Mouse (Mus musculus): ENCODE measurements at regions not wholly inside any gene's neighbourhood (a gene's known extent, or its start where the extent isn't known, plus 50 kb on each side); places are given as distances from the start of the nearest gene placed in this dataset.

DNA sequence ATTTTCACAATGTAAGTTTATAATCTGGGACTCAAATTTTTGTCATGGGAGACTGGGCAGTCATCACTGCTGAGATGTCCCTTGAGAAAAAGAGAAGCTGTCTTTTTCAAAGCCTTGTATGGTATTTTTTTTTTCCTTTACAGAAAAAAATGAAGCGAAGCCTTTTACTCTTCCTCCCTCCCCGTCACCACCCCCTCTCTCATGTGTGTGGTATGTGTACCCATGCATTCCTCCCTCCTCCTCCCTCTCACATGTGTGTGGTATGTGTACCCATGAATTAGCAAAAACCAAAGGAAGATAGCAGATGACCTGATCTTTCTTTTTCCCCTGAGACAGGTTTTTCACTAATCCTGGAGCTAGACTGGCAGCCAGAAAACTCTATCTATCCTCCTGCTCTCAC is 134.9 kb upstream of the Tbl1xr1 start:
- Histone ChIP-seq H3K79me2 (ENCODE audit: control insufficient read depth, insufficient read depth) (no peaks in the 10 kb centered on the region), H3K4me2 (ENCODE audit: low read depth) (no peak overlapping the region), H3K4me3 (no peak overlapping the region), H3ac (ENCODE audit: control insufficient read depth, insufficient read length) (no peak overlapping the region), H3K27me3 (ENCODE audit: control insufficient read depth, insufficient read depth, insufficient read length) (no peaks in the 10 kb centered on the region), H3K36me3 (ENCODE audit: control insufficient read depth, insufficient read depth) (no peaks in the 10 kb centered on the region)
- no peak for TF ChIP-seq USF1 (IDR thresholded peaks at IDR 0.05; ENCODE audit: low read depth)
- no peak for TF ChIP-seq MYOD1 (IDR thresholded peaks at IDR 0.05; ENCODE audit: control insufficient read depth in 1 of 3, insufficient read length in 2 of 3, low read depth in 2 of 3)
- no peak for TF ChIP-seq REST (IDR thresholded peaks at IDR 0.05; ENCODE audit: insufficient read depth, insufficient read length)
- no peak for TF ChIP-seq POLR2AphosphoS2 (IDR thresholded peaks at IDR 0.05; ENCODE audit: insufficient read length, low read depth)
- no peak for TF ChIP-seq TCF3 (IDR thresholded peaks at IDR 0.05; ENCODE audit: insufficient read length, low read depth)
- no peak for TF ChIP-seq TCF12 (IDR thresholded peaks at IDR 0.05; ENCODE audit: insufficient read depth, poor library complexity, severe bottlenecking)
- no peak for TF ChIP-seq E2F4 (IDR thresholded peaks at IDR 0.05; ENCODE audit: insufficient read depth)
- no peak for TF ChIP-seq MAX (IDR thresholded peaks at IDR 0.05; ENCODE audit: low read depth)
- TF ChIP-seq MYOG (IDR thresholded peaks at IDR 0.05; ENCODE audit: control insufficient read depth in 1 of 3, insufficient read depth in 1 of 3, insufficient read length in 2 of 3, low read depth in 2 of 3): no peak
- no peak for TF ChIP-seq CEBPB (IDR thresholded peaks at IDR 0.05; ENCODE audit: insufficient read depth, poor library complexity, severe bottlenecking)
- TF ChIP-seq POLR2A (IDR thresholded peaks at IDR 0.05; ENCODE audit: insufficient read length, low read depth): no peak
- no peak for TF ChIP-seq SRF (IDR thresholded peaks at IDR 0.05; ENCODE audit: control insufficient read depth, insufficient read length, low read depth)

DNA sequence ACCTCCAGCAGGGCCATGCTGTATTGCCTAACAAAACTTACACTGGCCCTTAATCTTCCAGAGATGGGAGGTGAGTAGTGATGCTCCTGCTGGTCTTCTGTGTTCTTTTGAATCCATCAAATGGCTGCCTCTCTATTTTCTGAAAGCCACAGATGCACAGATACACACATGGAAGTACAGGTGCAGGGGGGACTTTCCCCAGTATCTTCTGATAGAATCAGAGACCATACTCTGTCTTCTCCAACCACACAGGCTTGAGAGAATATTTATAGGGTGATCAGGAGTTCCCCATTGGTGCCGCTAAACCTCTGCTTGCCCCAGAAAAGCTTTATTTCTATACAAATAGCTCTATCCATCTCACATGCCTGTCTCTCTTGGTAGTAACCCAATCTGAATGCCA is 133.5 kb upstream of the Tbl1xr1 start:
- H3K36me3 ChIP-seq (ENCODE audit: control insufficient read depth, insufficient read depth): no peaks in the 10 kb centered on the region
- H3K79me2 ChIP-seq (ENCODE audit: control insufficient read depth, insufficient read depth): no peaks in the 10 kb centered on the region
- H3K4me2 ChIP-seq (ENCODE audit: low read depth): no peak overlapping the region
- H3K4me3 ChIP-seq: no peak overlapping the region
- H3K27me3 ChIP-seq (ENCODE audit: control insufficient read depth, insufficient read depth, insufficient read length): no peaks in the 10 kb centered on the region
- TF ChIP-seq TCF3 (IDR thresholded peaks at IDR 0.05; ENCODE audit: insufficient read length, low read depth) (no peak), MYOG (IDR thresholded peaks at IDR 0.05; ENCODE audit: control insufficient read depth in 1 of 3, insufficient read depth in 1 of 3, insufficient read length in 2 of 3, low read depth in 2 of 3) (no peak), MAX (IDR thresholded peaks at IDR 0.05; ENCODE audit: low read depth) (no peak), MYOD1 (IDR thresholded peaks at IDR 0.05; ENCODE audit: control insufficient read depth in 1 of 3, insufficient read length in 2 of 3, low read depth in 2 of 3) (no peak), POLR2A (IDR thresholded peaks at IDR 0.05; ENCODE audit: insufficient read length, low read depth) (no peak), CEBPB (IDR thresholded peaks at IDR 0.05; ENCODE audit: insufficient read depth, poor library complexity, severe bottlenecking) (no peak), E2F4 (IDR thresholded peaks at IDR 0.05; ENCODE audit: insufficient read depth) (no peak), USF1 (IDR thresholded peaks at IDR 0.05; ENCODE audit: low read depth) (no peak), TCF12 (IDR thresholded peaks at IDR 0.05; ENCODE audit: insufficient read depth, poor library complexity, severe bottlenecking) (no peak), POLR2AphosphoS2 (IDR thresholded peaks at IDR 0.05; ENCODE audit: insufficient read length, low read depth) (no peak), SRF (IDR thresholded peaks at IDR 0.05; ENCODE audit: control insufficient read depth, insufficient read length, low read depth) (no peak), REST (IDR thresholded peaks at IDR 0.05; ENCODE audit: insufficient read depth, insufficient read length) (no peak)
- H3ac ChIP-seq (ENCODE audit: control insufficient read depth, insufficient read length): no peak overlapping the region

GRCm38 (mm10) chr3:21945775-21946174 is 130.7 kb upstream of the Tbl1xr1 start:
- Histone ChIP-seq H3K27me3 (ENCODE audit: control insufficient read depth, insufficient read depth, insufficient read length) (no peaks in the 10 kb centered on the region), H3K36me3 (ENCODE audit: control insufficient read depth, insufficient read depth) (no peaks in the 10 kb centered on the region), H3ac (ENCODE audit: control insufficient read depth, insufficient read length) (no peak overlapping the region), H3K4me3 (no peak overlapping the region), H3K79me2 (ENCODE audit: control insufficient read depth, insufficient read depth) (no peaks in the 10 kb centered on the region), H3K4me2 (ENCODE audit: low read depth) (no peak overlapping the region)
- TF ChIP-seq USF1 (IDR thresholded peaks at IDR 0.05; ENCODE audit: low read depth): no peak
- TF ChIP-seq CEBPB (IDR thresholded peaks at IDR 0.05; ENCODE audit: insufficient read depth, poor library complexity, severe bottlenecking): no peak
- TF ChIP-seq REST (IDR thresholded peaks at IDR 0.05; ENCODE audit: insufficient read depth, insufficient read length): no peak
- TF ChIP-seq POLR2A (IDR thresholded peaks at IDR 0.05; ENCODE audit: insufficient read length, low read depth): no peak
- TF ChIP-seq MYOG (IDR thresholded peaks at IDR 0.05; ENCODE audit: control insufficient read depth in 1 of 3, insufficient read depth in 1 of 3, insufficient read length in 2 of 3, low read depth in 2 of 3): no peak
- no peak for TF ChIP-seq MAX (IDR thresholded peaks at IDR 0.05; ENCODE audit: low read depth)
- no peak for TF ChIP-seq POLR2AphosphoS2 (IDR thresholded peaks at IDR 0.05; ENCODE audit: insufficient read length, low read depth)
- no peak for TF ChIP-seq TCF3 (IDR thresholded peaks at IDR 0.05; ENCODE audit: insufficient read length, low read depth)
- TF ChIP-seq TCF12 (IDR thresholded peaks at IDR 0.05; ENCODE audit: insufficient read depth, poor library complexity, severe bottlenecking): no peak
- TF ChIP-seq E2F4 (IDR thresholded peaks at IDR 0.05; ENCODE audit: insufficient read depth): no peak
- TF ChIP-seq MYOD1 (IDR thresholded peaks at IDR 0.05; ENCODE audit: control insufficient read depth in 1 of 3, insufficient read length in 2 of 3, low read depth in 2 of 3): no peak
- TF ChIP-seq SRF (IDR thresholded peaks at IDR 0.05; ENCODE audit: control insufficient read depth, insufficient read length, low read depth): no peak

DNA sequence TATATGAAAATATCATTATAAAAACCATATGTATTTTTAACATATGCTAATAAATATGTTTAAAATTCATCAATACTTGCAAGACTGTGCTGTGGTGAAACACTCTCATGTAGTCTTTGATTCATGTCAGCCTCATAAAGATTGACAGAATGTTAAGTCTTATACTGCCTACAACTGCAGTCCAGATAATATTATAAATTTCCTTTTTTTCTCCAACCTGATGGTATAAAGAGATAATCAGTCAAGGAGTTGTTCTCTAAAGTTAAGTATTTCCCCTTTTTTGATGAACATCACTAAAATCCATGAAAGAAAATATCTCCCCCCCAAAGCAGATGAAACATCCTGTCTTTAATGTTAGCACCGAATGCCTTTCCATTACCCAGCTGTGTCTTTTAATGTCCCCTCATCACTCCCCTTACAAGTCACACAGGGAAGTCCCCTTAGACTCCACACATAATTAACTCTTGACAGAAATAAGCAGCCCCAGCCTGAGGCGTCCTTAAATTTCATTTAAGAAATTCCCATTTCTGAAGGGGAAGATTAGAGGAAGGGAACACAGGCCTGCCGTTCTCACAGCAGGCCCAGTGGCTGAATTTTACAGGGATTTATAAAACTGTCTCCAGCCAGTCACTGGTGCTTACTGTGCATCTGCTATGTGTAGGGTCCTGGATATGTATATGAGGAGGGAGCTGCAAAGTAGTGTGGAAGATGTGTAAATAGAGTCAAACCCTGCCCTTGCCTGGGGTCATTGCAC is 129.0 kb upstream of the Tbl1xr1 start:
- Histone ChIP-seq H3K27me3 (ENCODE audit: control insufficient read depth, insufficient read depth, insufficient read length) (no peaks in the 10 kb centered on the region), H3ac (ENCODE audit: control insufficient read depth, insufficient read length) (no peak overlapping the region), H3K4me2 (ENCODE audit: low read depth) (no peak overlapping the region), H3K36me3 (ENCODE audit: control insufficient read depth, insufficient read depth) (no peaks in the 10 kb centered on the region), H3K4me3 (no peak overlapping the region), H3K79me2 (ENCODE audit: control insufficient read depth, insufficient read depth) (no peaks in the 10 kb centered on the region)
- TF ChIP-seq REST (IDR thresholded peaks at IDR 0.05; ENCODE audit: insufficient read depth, insufficient read length) (no peak), USF1 (IDR thresholded peaks at IDR 0.05; ENCODE audit: low read depth) (no peak)
